ENCODE assay signal across 24 mouse cellular contexts in the genomic region with DNA sequence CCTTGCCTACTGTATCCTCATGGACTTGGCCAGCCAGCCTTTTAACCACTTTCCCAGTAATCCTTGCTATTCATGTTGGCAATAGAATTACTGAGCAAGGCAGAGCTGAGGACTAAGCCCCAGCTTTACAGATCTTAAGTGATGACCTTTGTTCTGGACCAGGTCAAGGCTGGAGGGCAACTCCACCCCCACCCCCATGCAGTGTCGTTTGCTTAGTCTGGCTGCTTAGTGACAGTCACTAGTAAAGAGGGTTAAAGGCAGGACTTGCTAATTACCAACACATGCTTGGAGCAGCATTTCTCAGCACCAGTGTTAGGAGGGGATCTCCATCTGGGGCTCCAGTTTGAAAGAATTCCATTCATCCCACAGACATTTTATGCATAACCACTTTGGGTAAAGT.
DNase-seq lines count a peak whose midpoint lies in the region; ATAC-seq lines count a peak whose summit lies in the region.
"Had no signal": no experiment of that assay in that cellular context is flagged by ENCODE, and none has a peak within 500 bp of the region (broad histone marks: within the 10 kb centered on the region; RNA-seq: fewer than 3 reads in every experiment).

No protein-coding gene starts in this region.

- ATAC-seq in midbrain, embryonic 11.5 days (ENCODE audit: low FRiP score), result peak; percentile 67; the same call in 1 of the 2 replicates
- ATAC-seq in midbrain, embryonic 16.5 days, result no peak
- ATAC-seq: hindbrain, embryonic 16.5 days; lung, postnatal 0 days; midbrain, embryonic 13.5 days; Patski had no signal

- no peaks in the 10 kb centered on the region for H3K36me3 ChIP-seq in midbrain, embryonic 11.5 days (ENCODE audit: control insufficient read depth, insufficient read depth, low read length)
- H3K36me3 ChIP-seq in midbrain, embryonic 16.5 days (ENCODE audit: control insufficient read depth, insufficient read depth, low read length), result no peaks in the 10 kb centered on the region
- H3K36me3 ChIP-seq: G1E; heart, embryonic 10.5 days; kidney, embryonic 15.5 days; midbrain, embryonic 13.5 days had no signal

- peaks cover 8% of the 10 kb centered on the region; the same call in 1 of the 2 replicates for H3K4me1 ChIP-seq in midbrain, embryonic 11.5 days (ENCODE audit: control insufficient read depth, insufficient read depth, low read length)
- H3K4me1 ChIP-seq in midbrain, embryonic 16.5 days (ENCODE audit: control insufficient read depth, insufficient read depth, low read length), result peaks cover 2% of the 10 kb centered on the region; the same call in 1 of the 2 replicates
- H3K4me1 ChIP-seq: heart, embryonic 10.5 days; kidney, embryonic 15.5 days had no signal

- WGBS in midbrain, embryonic 11.5 days, result 0% methylated on average over 1 of the region's 1 CpGs
- WGBS in midbrain, embryonic 16.5 days, result 3% methylated on average over 1 of the region's 1 CpGs

- H3K4me2 ChIP-seq in midbrain, embryonic 11.5 days, result no peak overlapping the region
- no peak overlapping the region for H3K4me2 ChIP-seq in midbrain, embryonic 16.5 days (ENCODE audit: low read length)
- H3K4me2 ChIP-seq: kidney, embryonic 15.5 days; midbrain, embryonic 13.5 days had no signal

- DNase-seq in midbrain, embryonic 11.5 days (ENCODE audit: low spot score, missing footprints), result peak; percentile 86
- peak; percentile 76 for DNase-seq in embryo, embryonic 10.5 days (ENCODE audit: low spot score)
- DNase-seq in forelimb bud, embryonic 11.5 days (ENCODE audit: low read depth, low spot score), result peak; percentile 70
- peak; percentile 59 for DNase-seq in yolk sac, embryonic 10.5 days (ENCODE audit: low spot score)
- no peak for DNase-seq in kidney, postnatal 10 days
- no peak for DNase-seq in ovary, adult 18-20 months (ENCODE audit: low spot score)
- DNase-seq: adrenal gland, adult 2 months; cerebellum, adult 11-12 months; cerebellum, postnatal 10 days; heart, postnatal 4 days; kidney, adult 11 months; kidney, postnatal 4 days; left cerebral cortex, postnatal 4 days; right cerebral cortex, postnatal 25 days; spleen, adult 18-20 months; thymus, postnatal 14 days had no signal

- H3K4me3 ChIP-seq in midbrain, embryonic 11.5 days (ENCODE audit: low read depth, low read length), result no peak overlapping the region
- no peak overlapping the region for H3K4me3 ChIP-seq in midbrain, embryonic 16.5 days (ENCODE audit: low read depth, low read length)
- H3K4me3 ChIP-seq: heart, embryonic 10.5 days; kidney, embryonic 15.5 days; midbrain, embryonic 13.5 days had no signal

- no peaks in the 10 kb centered on the region for H3K27me3 ChIP-seq in midbrain, embryonic 11.5 days (ENCODE audit: control insufficient read depth, insufficient read depth, low read length)
- H3K27me3 ChIP-seq in midbrain, embryonic 16.5 days (ENCODE audit: control insufficient read depth, insufficient read depth, low read depth, low read length), result no peaks in the 10 kb centered on the region
- H3K27me3 ChIP-seq: kidney, embryonic 15.5 days; midbrain, embryonic 13.5 days had no signal

- no peaks in the 10 kb centered on the region for H3K9me3 ChIP-seq in midbrain, embryonic 11.5 days (ENCODE audit: control insufficient read depth, low read length)
- H3K9me3 ChIP-seq in midbrain, embryonic 16.5 days (replicated peaks; ENCODE audit: control insufficient read depth, low read length, poor library complexity, severe bottlenecking), result no peaks in the 10 kb centered on the region
- H3K9me3 ChIP-seq: heart, embryonic 10.5 days; kidney, embryonic 15.5 days; midbrain, embryonic 13.5 days had no signal

- no peak overlapping the region for H3K9ac ChIP-seq in midbrain, embryonic 11.5 days (ENCODE audit: low read length)
- no peak overlapping the region for H3K9ac ChIP-seq in midbrain, embryonic 16.5 days (ENCODE audit: low read depth, low read length)
- H3K9ac ChIP-seq: kidney, embryonic 15.5 days; midbrain, embryonic 13.5 days had no signal

- no peak overlapping the region for H3K27ac ChIP-seq in midbrain, embryonic 11.5 days (ENCODE audit: low read depth, low read length)
- no peak overlapping the region for H3K27ac ChIP-seq in midbrain, embryonic 16.5 days (ENCODE audit: low read length)
- H3K27ac ChIP-seq: heart, embryonic 10.5 days; kidney, embryonic 15.5 days; midbrain, embryonic 13.5 days had no signal

Comparison
In these comparisons a context has a peak if more than half of its experiments do, and no peak if none do; other contexts are left out.
1. DNase-seq: peak in midbrain, embryonic 11.5 days (single experiment), embryo, embryonic 10.5 days (single experiment), forelimb bud, embryonic 11.5 days (single experiment) and yolk sac, embryonic 10.5 days (single experiment); none in kidney, postnatal 10 days (single experiment) and ovary, adult 18-20 months (single experiment).